Mouse (Mus musculus) MEL (cell line): Measurements from ENCODE around the gene Tcf7l2. TPM values are rescaled to one million over a fixed set of nuclear protein-coding genes. Genes with fewer than 3 reads are reported as not detected.

ENCODE experiments used
- DNase-seq: peaks from one replicate; pipeline ENCODE4 v3.0.0; 2011; ENCODE audit warnings: low read depth, low spot score
- H3K27ac ChIP-seq: 2 replicates; pipeline ENCODE4 v1.5.1; 2012; ENCODE audit warnings: low read depth, mild to moderate bottlenecking, control low read depth, low read length, moderate library complexity; ENCODE audit not compliant: control insufficient read depth
- H3K27me3 ChIP-seq, 2 experiments: fragments of 150-350 bp in 1 of 2; sonication (generic) in 1 of 2; 2 replicates each; pipeline ENCODE4 v1.6.1; 2012; ENCODE audit warnings: low read length in 2 of 2, mild to moderate bottlenecking in 2 of 2, improper control_type of control experiment in 1 of 2, moderate library complexity in 1 of 2; ENCODE audit not compliant: insufficient read depth in 2 of 2, control insufficient read depth in 1 of 2
- H3K36me3 ChIP-seq, 2 experiments: 2 replicates each; pipeline ENCODE4 v1.6.1; 2012 to 2014; ENCODE audit warnings: low read length in 2 of 2, improper control_type of control experiment in 1 of 2, inconsistent platforms in 1 of 2, mild to moderate bottlenecking in 1 of 2; ENCODE audit not compliant: insufficient read depth in 2 of 2, control insufficient read depth in 1 of 2
- H3K4me1 ChIP-seq, 2 experiments: fragments of 150-350 bp in 1 of 2; sonication (generic) in 1 of 2; 2 replicates each; pipeline ENCODE4 v1.6.1; 2012; ENCODE audit warnings: low read length in 2 of 2, improper control_type of control experiment in 1 of 2, mild to moderate bottlenecking in 1 of 2; ENCODE audit not compliant: insufficient read depth in 2 of 2, control insufficient read depth in 1 of 2
- H3K4me3 ChIP-seq, 2 experiments: fragments of 150-350 bp in 1 of 2; sonication (generic) in 1 of 2; 2 replicates each; pipeline ENCODE4 v1.5.1; 2012; ENCODE audit warnings: low read depth in 2 of 2, low read length in 2 of 2, mild to moderate bottlenecking in 2 of 2, moderate library complexity in 2 of 2, control low read depth in 1 of 2, improper control_type of control experiment in 1 of 2; ENCODE audit not compliant: control insufficient read depth in 1 of 2, insufficient read depth in 1 of 2
- H3K79me2 ChIP-seq: 2 replicates; pipeline ENCODE4 v1.6.1; 2012; ENCODE audit warnings: mild to moderate bottlenecking, low read length, moderate library complexity; ENCODE audit not compliant: control insufficient read depth, poor library complexity, insufficient read depth
- H3K9ac ChIP-seq: 2 replicates; pipeline ENCODE4 v1.6.1; 2012; ENCODE audit warnings: low read depth, mild to moderate bottlenecking, control low read depth, low read length, moderate library complexity; ENCODE audit not compliant: control insufficient read depth, poor library complexity, severe bottlenecking
- H3K9me3 ChIP-seq: fragments of 150-350 bp; sonication (generic); replicated peaks from 2 replicates; pipeline ENCODE4 v1.6.1; 2012; ENCODE audit warnings: mild to moderate bottlenecking, low read length, improper control_type of control experiment, moderate library complexity; ENCODE audit not compliant: insufficient read depth
- E2F4 ChIP-seq: IDR thresholded peaks from 2 replicates; pipeline ENCODE4 v1.6.1; 2011; ENCODE audit warnings: low read depth, low read length, improper control_type of control experiment, borderline replicate concordance
- ELF1 ChIP-seq: IDR thresholded peaks from 2 replicates; pipeline ENCODE4 v1.6.1; 2014; ENCODE audit warnings: low read depth, mild to moderate bottlenecking, inconsistent platforms, low read length, improper control_type of control experiment, moderate library complexity
- ETS1 ChIP-seq: IDR thresholded peaks from 2 replicates; pipeline ENCODE4 v1.6.1; 2012; ENCODE audit warnings: low read depth, mild to moderate bottlenecking, inconsistent platforms, low read length, improper control_type of control experiment, moderate library complexity
- GABPA ChIP-seq: IDR thresholded peaks from 2 replicates; pipeline ENCODE4 v1.6.1; 2012; ENCODE audit warnings: low read depth, mild to moderate bottlenecking, inconsistent platforms, low read length, improper control_type of control experiment, moderate library complexity
- GATA1 ChIP-seq: IDR thresholded peaks from 2 replicates; pipeline ENCODE4 v1.6.1; 2011; ENCODE audit warnings: low read depth, low read length, improper control_type of control experiment
- MAFK ChIP-seq: IDR thresholded peaks from 2 replicates; pipeline ENCODE4 v1.6.1; 2011; ENCODE audit warnings: low read depth, mild to moderate bottlenecking, low read length, improper control_type of control experiment, borderline replicate concordance
- NRF1 ChIP-seq: IDR thresholded peaks from 2 replicates; pipeline ENCODE4 v1.6.1; 2014; ENCODE audit warnings: low read depth, mild to moderate bottlenecking, inconsistent platforms, low read length, improper control_type of control experiment, moderate library complexity; ENCODE audit not compliant: poor library complexity, insufficient read depth, severe bottlenecking
- POLR2A ChIP-seq, 2 experiments: IDR thresholded peaks; 2 replicates each; pipeline ENCODE4 v1.6.1; 2011 to 2012; ENCODE audit warnings: low read length in 2 of 2, mild to moderate bottlenecking in 2 of 2, control low read depth in 1 of 2, improper control_type of control experiment in 1 of 2, low read depth in 1 of 2, moderate library complexity in 1 of 2; ENCODE audit not compliant: control insufficient read depth in 1 of 2, insufficient read depth in 1 of 2, poor library complexity in 1 of 2
- POLR2AphosphoS5 ChIP-seq: IDR thresholded peaks from 2 replicates; pipeline ENCODE4 v1.6.1; 2012; ENCODE audit warnings: low read depth, borderline replicate concordance, mild to moderate bottlenecking, inconsistent platforms, low read length, moderate library complexity, mixed read lengths
- SIN3A ChIP-seq: IDR thresholded peaks from 2 replicates; pipeline ENCODE4 v1.6.1; 2012; ENCODE audit warnings: low read length, improper control_type of control experiment, inconsistent platforms
- TAL1 ChIP-seq: IDR thresholded peaks from 2 replicates; pipeline ENCODE4 v1.6.1; 2012; ENCODE audit warnings: mild to moderate bottlenecking, inconsistent platforms, low read length, moderate library complexity, mixed read lengths
- TBP ChIP-seq: IDR thresholded peaks from 2 replicates; pipeline ENCODE4 v1.8.0; 2011; ENCODE audit warnings: low read depth, low read length, improper control_type of control experiment
- UBTF ChIP-seq: IDR thresholded peaks from 2 replicates; pipeline ENCODE4 v1.6.1; 2012; ENCODE audit warnings: low read depth, mild to moderate bottlenecking, inconsistent platforms, low read length, improper control_type of control experiment, moderate library complexity, borderline replicate concordance; ENCODE audit not compliant: insufficient read depth
- USF1 ChIP-seq: IDR thresholded peaks from 2 replicates; pipeline ENCODE4 v1.6.1; 2014; ENCODE audit warnings: low read depth, mild to moderate bottlenecking, inconsistent platforms, low read length, improper control_type of control experiment, moderate library complexity
- USF2 ChIP-seq, 2 experiments: IDR thresholded peaks; 2 replicates each; pipeline ENCODE4 v1.6.1; 2011 to 2012; ENCODE audit warnings: improper control_type of control experiment in 2 of 2, low read length in 2 of 2, borderline replicate concordance in 1 of 2, inconsistent platforms in 1 of 2, low read depth in 1 of 2, mild to moderate bottlenecking in 1 of 2; ENCODE audit not compliant: insufficient read depth in 1 of 2
- ZC3H11A ChIP-seq: IDR thresholded peaks from 2 replicates; pipeline ENCODE4 v1.6.1; 2012; ENCODE audit warnings: low read depth, mild to moderate bottlenecking, inconsistent platforms, low read length, improper control_type of control experiment
- ZKSCAN1 ChIP-seq: IDR thresholded peaks from 2 replicates; pipeline ENCODE4 v1.6.1; 2012; ENCODE audit warnings: low read depth, mild to moderate bottlenecking, inconsistent platforms, low read length, improper control_type of control experiment, moderate library complexity
- ZNF384 ChIP-seq: IDR thresholded peaks from 2 replicates; pipeline ENCODE4 v1.6.1; 2012; ENCODE audit warnings: low read depth, mild to moderate bottlenecking, inconsistent platforms, low read length, improper control_type of control experiment
- polyA plus RNA-seq, 2 experiments: library from polyadenylated mRNA; stranded (reverse) in 1 of 2; unstranded in 1 of 2; fragments of >175 nt in 1 of 2; fragments of >200 nt in 1 of 2; gene quantifications; 2 replicates each; pipeline versions ENCODE4 v1.2.1 to v1.2.4; 2012; ENCODE audit warnings: low replicate concordance in 2 of 2, low read depth in 1 of 2; ENCODE audit not compliant: insufficient read length in 2 of 2, insufficient read depth in 1 of 2, missing spikeins in 1 of 2
- total RNA-seq: library from RNA; depleted of rRNA; stranded (reverse); fragments of 300-350 nt; gene quantifications from 2 replicates; pipeline ENCODE4 v1.2.3, GENCODE M21; 2012

Tcf7l2 gene
- total and polyA plus RNA-seq, 3 experiments: 0.65 to 12.8 TPM; not detected in 1

GRCm38 (mm10) chr19:55756707-55757106, 15.1 kb downstream of the Tcf7l2 start:
- no peaks in the 10 kb centered on the region for H3K9me3 ChIP-seq
- no peak overlapping the region for H3K9ac ChIP-seq
- H3K79me2 ChIP-seq: no peaks in the 10 kb centered on the region
- no peaks in the 10 kb centered on the region for H3K4me1 ChIP-seq
- H3K4me3 ChIP-seq: no peak overlapping the region
- H3K27me3 ChIP-seq: peaks cover 0 to under 1% of the 10 kb centered on the region in 2 experiments; a peak in 3 of 4 replicates
- H3K36me3 ChIP-seq: no peaks in the 10 kb centered on the region
- TF ChIP-seq USF1: no peak
- TF ChIP-seq ZNF384: no peak
- no peak for TF ChIP-seq GABPA
- no peak for TF ChIP-seq ZC3H11A
- no peak for TF ChIP-seq TBP
- TF ChIP-seq ELF1: no peak
- no peak for TF ChIP-seq TAL1
- TF ChIP-seq UBTF: no peak
- no peak for TF ChIP-seq ETS1
- TF ChIP-seq USF2 (IDR thresholded peaks at IDR 0.05; ENCODE audit: borderline replicate concordance in 1 of 2, insufficient read depth in 1 of 2, low read depth in 1 of 2, low read length in 2 of 2): no peak
- TF ChIP-seq MAFK: no peak
- no peak for TF ChIP-seq SIN3A
- DNase-seq: no peak
- no peak overlapping the region for H3K27ac ChIP-seq

DNA sequence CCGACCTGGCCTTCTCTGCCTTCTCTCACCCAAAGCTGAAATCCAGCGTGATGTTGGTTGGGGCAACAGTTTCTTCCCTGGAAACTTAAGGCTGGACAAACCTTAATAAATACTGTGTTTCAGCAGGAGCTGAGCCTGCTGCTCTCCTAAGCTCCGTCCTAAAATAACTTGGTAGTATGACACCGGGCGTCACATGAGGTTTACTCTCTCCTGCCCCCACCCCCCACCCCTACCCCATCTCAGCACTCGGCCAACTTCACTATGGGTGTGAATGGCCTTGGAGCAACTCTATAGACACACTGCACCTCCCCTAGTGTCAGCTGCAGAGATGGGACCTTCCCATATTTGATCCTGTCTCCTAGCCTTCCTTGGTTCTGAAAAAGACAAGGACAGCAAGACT, 15.8 kb downstream of the Tcf7l2 start:
- Histone ChIP-seq H3K9me3 (no peaks in the 10 kb centered on the region), H3K4me1 (no peaks in the 10 kb centered on the region), H3K27me3 (peaks cover 0 to 2% of the 10 kb centered on the region in 2 experiments; a peak in 2 of 4 replicates), H3K36me3 (no peaks in the 10 kb centered on the region), H3K27ac (no peak overlapping the region), H3K4me3 (no peak overlapping the region), H3K9ac (no peak overlapping the region), H3K79me2 (no peaks in the 10 kb centered on the region)
- TF ChIP-seq POLR2A (IDR thresholded peaks at IDR 0.05; ENCODE audit: control insufficient read depth in 1 of 2, insufficient read depth in 1 of 2, low read depth in 1 of 2, low read length in 2 of 2, poor library complexity in 1 of 2): no peak
- TF ChIP-seq E2F4: no peak
- TF ChIP-seq UBTF: no peak
- no peak for TF ChIP-seq NRF1
- TF ChIP-seq POLR2AphosphoS5: no peak
- no peak for TF ChIP-seq ZKSCAN1
- no peak for TF ChIP-seq TBP
- no peak for TF ChIP-seq GABPA
- TF ChIP-seq GATA1: no peak
- no peak for TF ChIP-seq TAL1
- no peak for TF ChIP-seq SIN3A
- TF ChIP-seq ZNF384: no peak
- DNase-seq: no peak
